Mouse (Mus musculus): ENCODE measurements around the gene Utp3. TPM values are rescaled to one million over a fixed set of nuclear protein-coding genes. Genes with fewer than 3 reads are reported as not detected.

Utp3 gene
- total and polyA plus RNA-seq, 2 experiments = 7.9 to 20.0 TPM

GRCm38 (mm10) chr5:88558991-88559390 is 4.7 kb downstream of the Utp3 start:
- Histone ChIP-seq H3K27me3 (ENCODE audit: control insufficient read depth, insufficient read depth, low read length) (no peaks in the 10 kb centered on the region), H3K4me3 (ENCODE audit: insufficient read depth, low read depth, low read length) (no peak overlapping the region), H3K27ac (replicated peaks; ENCODE audit: insufficient read depth, low read depth, low read length) (peak overlapping the region; percentile 34; the same call in 1 of the 2 replicates), H3K79me2 (ENCODE audit: control insufficient read depth, insufficient read depth, low read length) (peaks cover 10% of the 10 kb centered on the region; the same call in 1 of the 2 replicates), H3K4me1 (ENCODE audit: control insufficient read depth, insufficient read depth, low read length) (peaks cover 20% of the 10 kb centered on the region), H3K9ac (ENCODE audit: low read depth, low read length) (no peak overlapping the region), H3K36me3 (ENCODE audit: control insufficient read depth, insufficient read depth, low read length) (no peaks in the 10 kb centered on the region)
- TF ChIP-seq POLR2A (IDR thresholded peaks at IDR 0.05; ENCODE audit: extremely low read depth, insufficient read depth, low read length) = no peak
- no peak for TF ChIP-seq CTCF (IDR thresholded peaks at IDR 0.05; ENCODE audit: low read depth, low read length)
- WGBS = 32% methylated on average over 1 of the region's 1 CpGs
- DNase-seq (ENCODE audit: extremely low read depth, low read depth, low spot score) = no peak

- Histone ChIP-seq H3K36me3 (ENCODE audit: control insufficient read depth, insufficient read depth, low read length) (no peaks in the 10 kb centered on the region), H3K79me2 (ENCODE audit: control insufficient read depth, insufficient read depth, low read length) (0 out of 2 replicates have a peak, but pooled peaks cover 2% of the 10 kb centered on the region), H3K9ac (ENCODE audit: low read depth, low read length) (no peak overlapping the region), H3K27ac (replicated peaks; ENCODE audit: insufficient read depth, low read depth, low read length) (no peak overlapping the region), H3K27me3 (ENCODE audit: control insufficient read depth, insufficient read depth, low read length) (no peaks in the 10 kb centered on the region), H3K4me1 (ENCODE audit: control insufficient read depth, insufficient read depth, low read length) (peaks cover 14% of the 10 kb centered on the region), H3K4me3 (ENCODE audit: insufficient read depth, low read depth, low read length) (no peak overlapping the region)
- no peak for DNase-seq (ENCODE audit: extremely low read depth, low read depth, low spot score)
- TF ChIP-seq CTCF (IDR thresholded peaks at IDR 0.05; ENCODE audit: low read depth, low read length) = no peak
- no peak for TF ChIP-seq POLR2A (IDR thresholded peaks at IDR 0.05; ENCODE audit: extremely low read depth, insufficient read depth, low read length)
- WGBS = 90% methylated on average over 9 of the region's 9 CpGs
Measured at GRCm38 (mm10) chr5:88561080-88561814, 7.0 kb downstream of the Utp3 start.

- 34% methylated on average over 8 of the region's 8 CpGs for WGBS
- no peak for TF ChIP-seq POLR2A (IDR thresholded peaks at IDR 0.05; ENCODE audit: extremely low read depth, insufficient read depth, low read length)
- no peak for TF ChIP-seq CTCF (IDR thresholded peaks at IDR 0.05; ENCODE audit: low read depth, low read length)
Measured at GRCm38 (mm10) chr5:88562863-88563780, 8.9 kb downstream of the Utp3 start.

GRCm38 (mm10) chr5:88564501-88565147 is 10.4 kb downstream of the Utp3 start, which contains the start of gene Rufy3:
Gene Rufy3, plus strand, starts transcription at chr5:88565040.
- no peaks in the 10 kb centered on the region for H3K27me3 ChIP-seq (ENCODE audit: control insufficient read depth, insufficient read depth, low read length)
- 0% methylated on average over 62 of the region's 71 CpGs for WGBS
- H3K4me1 ChIP-seq (ENCODE audit: control insufficient read depth, insufficient read depth, low read length) = peaks cover 6% of the 10 kb centered on the region
- peak within 1 kb of the TSS; percentile 98 for H3K9ac ChIP-seq (ENCODE audit: low read depth, low read length)
- H3K36me3 ChIP-seq (ENCODE audit: control insufficient read depth, insufficient read depth, low read length) = no peaks in the 10 kb centered on the region
- H3K4me3 ChIP-seq (ENCODE audit: insufficient read depth, low read depth, low read length) = peak within 1 kb of the TSS; percentile 77
- H3K79me2 ChIP-seq (ENCODE audit: control insufficient read depth, insufficient read depth, low read length) = peaks cover 10% of the 10 kb centered on the region; the same call in 1 of the 2 replicates
- peak; percentile 72 for DNase-seq (ENCODE audit: extremely low read depth, low read depth, low spot score)
- TF ChIP-seq POLR2A (IDR thresholded peaks at IDR 0.05; ENCODE audit: extremely low read depth, insufficient read depth, low read length) (peak; percentile 73; the same call in 1 of the 2 replicates), CTCF (IDR thresholded peaks at IDR 0.05; ENCODE audit: low read depth, low read length) (peak; percentile 71)
- H3K27ac ChIP-seq (replicated peaks; ENCODE audit: insufficient read depth, low read depth, low read length) = peak within 1 kb of the TSS; percentile 91

More at GRCm38 (mm10) chr5:88562863-88563780, 8.9 kb downstream of the Utp3 start:
- H3K36me3 ChIP-seq (ENCODE audit: control insufficient read depth, insufficient read depth, low read length) = no peaks in the 10 kb centered on the region
- no peak overlapping the region for H3K9ac ChIP-seq (ENCODE audit: low read depth, low read length)
- H3K4me1 ChIP-seq (ENCODE audit: control insufficient read depth, insufficient read depth, low read length) = peaks cover 16% of the 10 kb centered on the region
- H3K27me3 ChIP-seq (ENCODE audit: control insufficient read depth, insufficient read depth, low read length) = no peaks in the 10 kb centered on the region
- peak; percentile 82 for DNase-seq (ENCODE audit: extremely low read depth, low read depth, low spot score)
- H3K79me2 ChIP-seq (ENCODE audit: control insufficient read depth, insufficient read depth, low read length) = no peaks in the 10 kb centered on the region; the same call in 1 of the 2 replicates
- H3K4me3 ChIP-seq (ENCODE audit: insufficient read depth, low read depth, low read length) = peak overlapping the region; percentile 77; the same call in 1 of the 2 replicates
- peak overlapping the region; percentile 3; the same call in 1 of the 2 replicates for H3K27ac ChIP-seq (replicated peaks; ENCODE audit: insufficient read depth, low read depth, low read length)

All from liver, adult 2 months (tissue).